Comparison of ENCODE assay signal across 22 mouse cellular contexts in genomic region chr10:94411594-94411993, GRCm38 (mm10).
DNase-seq lines count a peak whose midpoint lies in the region; ATAC-seq lines count a peak whose summit lies in the region.
"Had no signal": no experiment of that assay in that cellular context is flagged by ENCODE, and none has a peak within 500 bp of the region (broad histone marks: within the 10 kb centered on the region; RNA-seq: fewer than 3 reads in every experiment).

No protein-coding gene starts in this region.

- H3K27me3 ChIP-seq in midbrain, embryonic 10.5 days (ENCODE audit: low read depth, poor library complexity, severe bottlenecking), result peaks cover 9% of the 10 kb centered on the region
- no peaks in the 10 kb centered on the region for H3K27me3 ChIP-seq in midbrain, embryonic 14.5 days (ENCODE audit: control insufficient read depth, insufficient read depth, low read length)
- no peaks in the 10 kb centered on the region for H3K27me3 ChIP-seq in limb, embryonic 10.5 days (ENCODE audit: low read depth, poor library complexity, severe bottlenecking)
- H3K27me3 ChIP-seq in limb, embryonic 11.5 days (ENCODE audit: control insufficient read depth, insufficient read depth, low read length), result no peaks in the 10 kb centered on the region
- H3K27me3 ChIP-seq: CH12.LX; forebrain, embryonic 13.5 days; forebrain, embryonic 15.5 days had no signal

- no peak overlapping the region for H3K4me2 ChIP-seq in midbrain, embryonic 14.5 days (ENCODE audit: low read length)
- H3K4me2 ChIP-seq in limb, embryonic 11.5 days (ENCODE audit: low read depth, severe bottlenecking), result no peak overlapping the region
- H3K4me2 ChIP-seq: embryonic facial prominence, embryonic 12.5 days; forebrain, embryonic 13.5 days; forebrain, embryonic 15.5 days had no signal

- no peaks in the 10 kb centered on the region for H3K36me3 ChIP-seq in midbrain, embryonic 10.5 days
- no peaks in the 10 kb centered on the region for H3K36me3 ChIP-seq in midbrain, embryonic 14.5 days (ENCODE audit: control insufficient read depth, insufficient read depth, low read length)
- H3K36me3 ChIP-seq in limb, embryonic 10.5 days, result no peaks in the 10 kb centered on the region
- no peaks in the 10 kb centered on the region for H3K36me3 ChIP-seq in limb, embryonic 11.5 days (ENCODE audit: control insufficient read depth, insufficient read depth, low read length)
- H3K36me3 ChIP-seq: embryonic facial prominence, embryonic 10.5 days; embryonic facial prominence, embryonic 12.5 days; forebrain, embryonic 15.5 days; G1E had no signal

- H3K4me1 ChIP-seq in midbrain, embryonic 10.5 days, result peaks cover 42% of the 10 kb centered on the region
- H3K4me1 ChIP-seq in midbrain, embryonic 14.5 days (ENCODE audit: control insufficient read depth, insufficient read depth, low read length), result peaks cover 35% of the 10 kb centered on the region
- H3K4me1 ChIP-seq in limb, embryonic 10.5 days, result peaks cover 60% of the 10 kb centered on the region
- H3K4me1 ChIP-seq in limb, embryonic 11.5 days (ENCODE audit: control insufficient read depth, insufficient read depth, low read length), result peaks cover 25% of the 10 kb centered on the region

- no peak overlapping the region for H3K4me3 ChIP-seq in midbrain, embryonic 10.5 days
- no peak overlapping the region for H3K4me3 ChIP-seq in midbrain, embryonic 14.5 days (replicated peaks; ENCODE audit: low read depth, low read length)
- no peak overlapping the region for H3K4me3 ChIP-seq in limb, embryonic 10.5 days
- no peak overlapping the region for H3K4me3 ChIP-seq in limb, embryonic 11.5 days (ENCODE audit: low read depth, low read length)
- H3K4me3 ChIP-seq: embryonic facial prominence, embryonic 10.5 days; embryonic facial prominence, embryonic 12.5 days; forebrain, embryonic 13.5 days; forebrain, embryonic 15.5 days had no signal

- no peak for ATAC-seq in midbrain, embryonic 14.5 days (ENCODE audit: low FRiP score, low TSS enrichment)
- no peak for ATAC-seq in limb, embryonic 11.5 days (ENCODE audit: insufficient number of reproducible peaks, low FRiP score, low TSS enrichment, low read depth)
- ATAC-seq: activated CD4-positive, CD25-positive, alpha-beta regulatory T cell, adult 4 months; CD4-positive, CD25-positive, alpha-beta regulatory T cell, adult 4 months; forebrain, embryonic 13.5 days; forebrain, embryonic 15.5 days; forebrain, postnatal 0 days; Patski had no signal

- H3K9ac ChIP-seq in midbrain, embryonic 14.5 days (replicated peaks; ENCODE audit: low read length), result no peak overlapping the region
- H3K9ac ChIP-seq in limb, embryonic 11.5 days (ENCODE audit: low read length), result no peak overlapping the region
- H3K9ac ChIP-seq: embryonic facial prominence, embryonic 12.5 days; forebrain, embryonic 13.5 days; forebrain, embryonic 15.5 days; forebrain, postnatal 0 days had no signal

- 0 out of 2 replicates have a peak overlapping the region, but pooled peaks have one; percentile 6 for H3K27ac ChIP-seq in midbrain, embryonic 10.5 days (replicated peaks)
- no peak overlapping the region for H3K27ac ChIP-seq in midbrain, embryonic 14.5 days (replicated peaks; ENCODE audit: low read depth, low read length)
- H3K27ac ChIP-seq in limb, embryonic 10.5 days, result 0 out of 2 replicates have a peak overlapping the region, but pooled peaks have one; percentile 33
- H3K27ac ChIP-seq in limb, embryonic 11.5 days (replicated peaks; ENCODE audit: low read depth, low read length), result 0 out of 2 replicates have a peak overlapping the region, but pooled peaks have one; percentile 36
- H3K27ac ChIP-seq: embryonic facial prominence, embryonic 10.5 days; embryonic facial prominence, embryonic 12.5 days; forebrain, embryonic 13.5 days; forebrain, embryonic 15.5 days had no signal

- 90% methylated on average over 9 of the region's 9 CpGs for WGBS in midbrain, embryonic 10.5 days
- 91% methylated on average over 9 of the region's 9 CpGs for WGBS in midbrain, embryonic 14.5 days
- 90% methylated on average over 9 of the region's 9 CpGs for WGBS in limb, embryonic 10.5 days
- WGBS in limb, embryonic 11.5 days, result 86% methylated on average over 9 of the region's 9 CpGs

- H3K9me3 ChIP-seq in midbrain, embryonic 10.5 days (replicated peaks), result no peaks in the 10 kb centered on the region
- no peaks in the 10 kb centered on the region for H3K9me3 ChIP-seq in midbrain, embryonic 14.5 days (ENCODE audit: control insufficient read depth, low read length)
- no peaks in the 10 kb centered on the region for H3K9me3 ChIP-seq in limb, embryonic 10.5 days (replicated peaks)
- no peaks in the 10 kb centered on the region for H3K9me3 ChIP-seq in limb, embryonic 11.5 days (ENCODE audit: control insufficient read depth, low read length)
- H3K9me3 ChIP-seq: embryonic facial prominence, embryonic 10.5 days; embryonic facial prominence, embryonic 12.5 days; forebrain, embryonic 13.5 days; forebrain, embryonic 15.5 days; G1E had no signal

- no peak for DNase-seq in midbrain, embryonic 10.5 days (ENCODE audit: low spot score)
- DNase-seq in midbrain, embryonic 14.5 days, result no peak
- no peak for DNase-seq in limb, embryonic 10.5 days (ENCODE audit: low spot score)
- no peak for DNase-seq in limb, embryonic 11.5 days (ENCODE audit: low spot score)
- DNase-seq in heart, adult 9 months (ENCODE audit: low spot score in 2 of 2), result no peak
- DNase-seq: adrenal gland, adult 8-10 months; adrenal gland, postnatal 14 days; adrenal gland, postnatal 36 days; cerebellum, adult 11-12 months; cerebellum, adult 2 months; cerebellum, adult 9-10 months; cerebellum, postnatal 25 days; forebrain, postnatal 0 days had no signal
